14 mouse cellular contexts compared by ENCODE assay signal in the genomic region with DNA sequence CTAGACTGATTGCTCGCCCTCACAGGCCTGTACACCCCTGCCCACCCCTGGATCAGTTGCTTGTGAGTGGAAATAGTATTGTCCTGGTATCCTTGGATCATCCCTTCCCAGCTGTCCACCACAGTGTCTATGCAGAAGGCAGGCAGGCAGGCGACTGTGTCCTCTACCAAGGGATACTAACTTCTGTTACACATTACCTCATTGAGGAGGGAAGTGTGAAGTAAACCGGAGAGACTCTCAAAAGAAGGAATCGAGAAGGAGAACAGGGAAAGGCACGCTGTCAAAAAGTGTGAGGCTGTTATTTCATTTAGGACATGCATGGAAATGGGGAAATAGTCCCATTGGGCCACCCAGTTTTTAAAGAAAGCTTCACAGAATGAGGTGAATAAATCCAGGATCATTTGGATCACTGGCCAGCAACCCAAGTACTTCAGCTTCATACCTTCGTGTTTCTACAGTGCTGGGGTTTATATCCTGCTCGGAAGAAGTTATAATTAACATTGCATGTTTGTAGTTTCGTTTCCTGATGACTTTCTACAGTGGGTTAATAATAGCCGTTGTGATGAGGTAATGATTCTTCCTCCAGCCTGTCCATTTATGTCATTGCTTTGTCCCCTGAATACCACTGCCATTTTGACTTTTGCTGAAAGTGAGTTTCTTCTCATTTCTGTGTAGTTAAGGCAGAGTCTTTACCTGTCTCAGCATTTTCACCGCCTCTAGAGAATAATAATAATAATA.
DNase-seq lines count a peak whose midpoint lies in the region; ATAC-seq lines count a peak whose summit lies in the region.
"Had no signal": no experiment of that assay in that cellular context is flagged by ENCODE, and none has a peak within 500 bp of the region (broad histone marks: within the 10 kb centered on the region; RNA-seq: fewer than 3 reads in every experiment).

No protein-coding gene starts in this region.

- H3K9ac ChIP-seq in heart, embryonic 13.5 days = 0 out of 2 replicates have a peak overlapping the region, but pooled peaks have one; percentile 14
- no peak overlapping the region for H3K9ac ChIP-seq in heart, embryonic 11.5 days (ENCODE audit: low read depth, low read length)
- H3K9ac ChIP-seq in forebrain, embryonic 15.5 days (replicated peaks) = no peak overlapping the region
- H3K9ac ChIP-seq: hindbrain, embryonic 14.5 days had no signal

- no peak overlapping the region for H3K4me3 ChIP-seq in heart, embryonic 13.5 days
- no peak overlapping the region for H3K4me3 ChIP-seq in heart, embryonic 11.5 days (ENCODE audit: low read depth, low read length)
- no peak overlapping the region for H3K4me3 ChIP-seq in forebrain, embryonic 15.5 days

- no peaks in the 10 kb centered on the region for H3K27me3 ChIP-seq in heart, embryonic 13.5 days (replicated peaks)
- H3K27me3 ChIP-seq in heart, embryonic 11.5 days (ENCODE audit: control insufficient read depth, insufficient read depth, low read length) = no peaks in the 10 kb centered on the region
- H3K27me3 ChIP-seq in forebrain, embryonic 15.5 days = no peaks in the 10 kb centered on the region

- no peak for ATAC-seq in heart, embryonic 13.5 days (ENCODE audit: extremely low read depth, insufficient number of reproducible peaks, low FRiP score, low TSS enrichment)
- no peak for ATAC-seq in heart, embryonic 11.5 days (replicated peaks; ENCODE audit: insufficient number of reproducible peaks, low FRiP score, low TSS enrichment)
- peak; percentile 69 for ATAC-seq in inflammation-experienced regulatory T-cells, adult 6 months
- no peak for ATAC-seq in forebrain, embryonic 15.5 days (replicated peaks)

- H3K9me3 ChIP-seq in heart, embryonic 13.5 days = no peaks in the 10 kb centered on the region
- H3K9me3 ChIP-seq in heart, embryonic 11.5 days (replicated peaks; ENCODE audit: control insufficient read depth, low read length) = no peaks in the 10 kb centered on the region
- no peaks in the 10 kb centered on the region for H3K9me3 ChIP-seq in forebrain, embryonic 15.5 days

- DNase-seq in lung, postnatal 36 days = peak; percentile 17
- DNase-seq in lung, postnatal 4 days = no peak
- DNase-seq in gastrocnemius, adult 8-10 months (ENCODE audit: low spot score in 2 of 2) = no peak
- no peak for DNase-seq in left cerebral cortex, postnatal 4 days
- DNase-seq: adrenal gland, adult 8-10 months; cerebellum, adult 11 months; embryo, embryonic 11 days; kidney, postnatal 14 days; thymus, postnatal 4 days had no signal

- H3K27ac ChIP-seq in heart, embryonic 13.5 days (replicated peaks) = peak overlapping the region; percentile 70
- H3K27ac ChIP-seq in heart, embryonic 11.5 days (ENCODE audit: low read depth, low read length) = no peak overlapping the region
- H3K27ac ChIP-seq in forebrain, embryonic 15.5 days (replicated peaks) = no peak overlapping the region
- H3K27ac ChIP-seq: hindbrain, embryonic 14.5 days had no signal

- WGBS in heart, embryonic 13.5 days = 65% methylated on average over 10 of the region's 10 CpGs
- WGBS in heart, embryonic 11.5 days (ENCODE audit: insufficient replicate concordance) = 71% methylated on average over 10 of the region's 10 CpGs
- 87% methylated on average over 10 of the region's 10 CpGs for WGBS in forebrain, embryonic 15.5 days

- no peaks in the 10 kb centered on the region for H3K36me3 ChIP-seq in heart, embryonic 13.5 days
- no peaks in the 10 kb centered on the region for H3K36me3 ChIP-seq in heart, embryonic 11.5 days (ENCODE audit: control insufficient read depth, insufficient read depth, low read length)
- H3K36me3 ChIP-seq in forebrain, embryonic 15.5 days = no peaks in the 10 kb centered on the region

- H3K4me1 ChIP-seq in heart, embryonic 13.5 days = peaks cover 15% of the 10 kb centered on the region
- no peaks in the 10 kb centered on the region for H3K4me1 ChIP-seq in heart, embryonic 11.5 days (ENCODE audit: control insufficient read depth, insufficient read depth, low read length)
- H3K4me1 ChIP-seq in forebrain, embryonic 15.5 days = no peaks in the 10 kb centered on the region

- peak overlapping the region; percentile 25; the same call in 1 of the 2 replicates for H3K4me2 ChIP-seq in heart, embryonic 13.5 days
- H3K4me2 ChIP-seq in heart, embryonic 11.5 days = no peak overlapping the region
- no peak overlapping the region for H3K4me2 ChIP-seq in forebrain, embryonic 15.5 days (replicated peaks)
- H3K4me2 ChIP-seq: hindbrain, embryonic 14.5 days had no signal

- intact Hi-C loops in left cerebral cortex, postnatal 4 days (cut with DNase I) = no loop called here
